Mouse (Mus musculus) embryonic stem cell, embryonic (primary cell): ENCODE measurements at regions not wholly inside any gene's neighbourhood (a gene's known extent, or its start where the extent isn't known, plus 50 kb on each side); places are given as distances from the start of the nearest gene placed in this dataset.

Experiments used
- CTCF ChIA-PET, 4 experiments: fragments of 300-600 bp in 2 of 4; fragments of 350-600 bp in 2 of 4; sonication (Branson Sonifier 250); formaldehyde crosslinking; loops; one replicate each; lab custom pipeline; 2022; ENCODE audit warnings: inconsistent platforms in 2 of 4; lab: Charles Lee
- POLR2A ChIA-PET, 4 experiments: fragments of 300-600 bp in 2 of 4; fragments of 350-600 bp in 2 of 4; sonication (Branson Sonifier 250); formaldehyde crosslinking; loops; one replicate each; lab custom pipeline; 2022; ENCODE audit warnings: antibody characterized with exemption in 4 of 4, inconsistent platforms in 1 of 4; lab: Charles Lee

DNA sequence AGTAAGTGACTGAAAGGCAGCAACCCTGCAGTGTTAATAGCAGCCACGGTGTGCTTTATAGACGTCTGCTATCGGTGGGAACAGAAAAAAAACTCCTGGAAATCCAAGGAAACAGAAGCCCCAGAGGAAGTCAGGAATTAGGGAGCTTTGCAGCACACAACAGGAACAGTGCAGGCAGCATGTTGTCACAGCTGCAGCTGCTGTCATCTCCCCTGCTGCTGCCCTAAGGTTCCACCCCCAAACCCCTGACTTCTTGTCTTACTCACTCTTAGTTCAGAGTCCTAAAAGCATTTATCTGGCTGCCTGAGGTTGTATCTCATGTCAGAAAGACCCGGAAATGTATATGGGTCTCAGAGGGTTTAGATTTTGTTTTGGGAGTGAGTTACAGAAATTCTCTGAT is 432.3 kb downstream of the 9330182O14Rik start:
- ChIA-PET POLR2A (no interaction called here), CTCF (no interaction called here)

DNA sequence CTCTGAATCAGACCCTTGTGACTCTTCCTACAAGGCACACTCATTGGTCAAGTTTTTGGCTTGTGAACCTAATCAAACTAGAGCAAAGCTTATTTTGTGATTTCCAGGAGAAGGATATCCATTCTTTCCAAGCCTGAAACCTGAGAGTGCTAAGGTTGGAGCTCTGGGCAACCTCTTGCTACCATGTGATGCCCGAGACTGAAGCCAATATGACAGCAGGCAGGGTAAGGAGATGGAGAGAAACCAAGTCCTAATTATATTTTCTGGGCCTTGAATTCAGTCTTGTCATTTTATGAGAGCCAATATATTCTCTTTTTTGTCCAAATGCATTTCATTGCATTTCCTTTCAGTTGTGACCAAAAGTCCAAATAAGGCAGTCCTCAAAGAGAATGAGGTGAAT is 434.5 kb downstream of the 9330182O14Rik start:
- ChIA-PET POLR2A (no interaction called here), CTCF (interaction anchor here in 1 of 4 experiments (0.6 kb wide), 1 partner anchor 409 kb away, joined by 3 read pairs; no protein-coding TSS in a partner anchor)
